Comparison of ENCODE assay signal across 8 mouse cellular contexts in genomic region chr8:20436956-20437355, GRCm38 (mm10).
A peak's percentile ranks its signal among the peaks of the same experiment; 100 is the strongest.
DNase-seq lines count a peak whose midpoint lies in the region; TF ChIP-seq lines count a peak whose summit lies in the region.
"Not testable (repeated sequence)": the region's sequence is repeated elsewhere in the genome, so short reads cannot be mapped to it uniquely, and the experiment has no call there.

No protein-coding gene starts in this region.

- 66% methylated on average over 4 of the region's 4 CpGs for WGBS in hindbrain, embryonic 10.5 days
- 70% methylated on average over 4 of the region's 4 CpGs for WGBS in thymus, adult 2 months

- H3K9me3 ChIP-seq in hindbrain, embryonic 10.5 days = not testable (repeated sequence)

- TF ChIP-seq CTCF in thymus, adult 2 months (IDR thresholded peaks at IDR 0.05; ENCODE audit: borderline replicate concordance, control insufficient read depth, extremely low read depth, insufficient read depth, low read length, poor library complexity) = not testable (repeated sequence)

- not testable (repeated sequence) for H3K4me3 ChIP-seq in hindbrain, embryonic 10.5 days; thymus, adult 2 months (ENCODE audit: control insufficient read depth, insufficient read depth, low read length)

- H3K4me1 ChIP-seq in hindbrain, embryonic 10.5 days (replicated peaks); thymus, adult 2 months (replicated peaks; ENCODE audit: control insufficient read depth, insufficient read depth, low read length): not testable (repeated sequence)

- not testable (repeated sequence) for H3K27me3 ChIP-seq in hindbrain, embryonic 10.5 days (ENCODE audit: insufficient read depth, poor library complexity, severe bottlenecking); thymus, adult 2 months (ENCODE audit: control insufficient read depth, insufficient read depth, low read length)

- TF ChIP-seq POLR2A in thymus, adult 2 months (IDR thresholded peaks at IDR 0.05; ENCODE audit: control insufficient read depth, extremely low read depth, insufficient read depth, low read length, poor library complexity) = not testable (repeated sequence)

- DNase-seq in NIH3T3 (ENCODE audit: low read depth) (peak; percentile 3), liver (peak; percentile 2)
- peak; percentile 11 to 14 for DNase-seq in cerebellum, postnatal 10 days
- peak; percentile 30 for DNase-seq in gastrocnemius, postnatal 10 days
- peak; percentile 0 for DNase-seq in hindbrain, embryonic 10.5 days (ENCODE audit: low spot score)
- DNase-seq in ovary, postnatal 10 days (ENCODE audit: low spot score) = peak; percentile 11
- DNase-seq in thymus, adult 2 months = peak; percentile 29
- peak; percentile 0 for DNase-seq in yolk sac, embryonic 10.5 days (ENCODE audit: low spot score)

- not testable (repeated sequence) for H3K36me3 ChIP-seq in hindbrain, embryonic 10.5 days; thymus, adult 2 months (ENCODE audit: control insufficient read depth, insufficient read depth, low read length)

- not testable (repeated sequence) for H3K27ac ChIP-seq in hindbrain, embryonic 10.5 days; thymus, adult 2 months (ENCODE audit: control insufficient read depth, insufficient read depth, low read length)
